Mouse (Mus musculus) erythroblast, adult 5-6 weeks (primary cell): ENCODE measurements around the gene Lypd1. TPM values are rescaled to one million over a fixed set of nuclear protein-coding genes. Genes with fewer than 3 reads are reported as not detected.

Experiments used
- ATAC-seq: replicated peaks from 2 replicates; pipeline ENCODE4 v1.8.0; 2016; ENCODE audit warnings: moderate number of reproducible peaks, mild to moderate bottlenecking, moderate TSS enrichment, inconsistent platforms; ENCODE audit not compliant: poor library complexity, low FRiP score, severe bottlenecking
- total RNA-seq, 2 experiments: library from RNA; stranded (forward) in 1 of 2; stranded (reverse) in 1 of 2; fragments of 150-400 nt in 1 of 2; fragments of 200-764, 138-1000 nt in 1 of 2; gene quantifications; 2 replicates each; pipeline versions ENCODE4 v1.2.3 to v1.2.4; 2015 to 2017; ENCODE audit warnings: low replicate concordance in 2 of 2

Gene Lypd1
- not detected in 2 replicates for total RNA-seq (2015; ENCODE audit: low replicate concordance)
- total RNA-seq (2017; ENCODE audit: low replicate concordance) = not detected in 2 replicates

DNA sequence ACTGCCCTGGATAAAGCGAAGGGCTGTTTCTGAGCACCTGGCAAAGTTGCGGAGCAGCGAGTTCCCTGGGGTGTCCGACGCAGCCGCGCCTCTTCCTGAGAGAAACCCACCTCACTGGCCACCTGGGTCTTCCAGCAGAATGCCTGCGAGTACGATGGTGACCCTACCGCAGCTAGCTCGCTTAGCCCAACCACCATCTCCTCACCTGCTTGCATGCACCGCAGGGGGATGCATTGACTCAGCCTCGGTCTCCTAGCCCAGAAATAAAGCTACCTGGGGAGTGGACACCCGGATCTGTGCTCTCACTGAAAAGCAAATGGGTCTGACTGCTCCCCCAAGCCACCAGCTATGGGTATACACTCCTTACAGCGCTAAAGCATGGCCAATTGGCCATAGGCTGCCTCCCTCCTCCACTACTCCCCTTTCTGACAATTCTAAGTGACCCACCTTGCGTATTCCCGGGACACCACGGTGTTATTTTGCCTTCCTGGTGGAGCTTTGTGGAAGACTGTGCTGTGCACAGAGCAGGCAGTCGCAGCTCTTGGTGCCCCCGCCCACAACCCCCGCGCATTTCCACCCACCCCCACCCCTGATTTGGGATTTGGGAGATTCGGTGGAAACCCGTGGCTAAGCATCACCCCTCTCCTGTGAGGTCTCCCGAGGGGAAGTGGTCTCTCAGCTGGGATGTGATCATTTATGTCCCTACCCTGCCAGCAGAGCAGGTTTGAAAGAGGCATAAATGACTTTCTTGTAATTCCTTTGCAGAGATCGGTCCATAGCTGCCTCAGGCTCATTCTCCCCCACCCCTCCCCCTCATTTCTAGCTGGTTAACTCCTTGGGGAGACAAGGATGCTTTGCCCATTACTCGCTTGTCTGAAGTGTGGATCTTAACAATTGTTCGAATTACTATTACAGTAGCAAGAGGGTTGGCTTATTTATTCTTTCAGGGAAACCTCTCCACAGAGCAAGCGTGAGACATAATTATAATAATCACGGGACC, at the start of gene Lypd1:
Gene Lypd1, minus strand, starts transcription at position 501 of the 1,000 bp plus-strand sequence.
- ATAC-seq = no peak

DNA sequence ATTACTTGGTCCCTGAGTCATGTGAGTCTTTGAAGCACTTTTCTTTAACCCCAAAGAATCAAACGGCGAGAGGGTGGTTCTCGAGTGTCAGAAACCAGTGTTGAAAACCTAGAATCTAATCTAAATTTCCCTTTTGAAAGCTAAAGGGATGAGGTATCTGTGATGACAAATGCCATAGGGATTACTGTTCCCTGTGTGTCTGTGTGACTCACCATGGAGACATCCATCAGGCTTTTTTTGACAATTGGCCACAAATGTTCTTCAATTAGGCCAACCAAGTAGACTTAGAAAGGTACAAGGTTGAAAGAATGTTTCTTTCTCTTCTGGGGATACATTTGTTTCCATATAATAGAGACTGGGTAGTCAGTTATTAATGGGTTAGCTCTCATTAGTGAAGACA, 38.1 kb upstream of the Lypd1 start:
- no peak for ATAC-seq

DNA sequence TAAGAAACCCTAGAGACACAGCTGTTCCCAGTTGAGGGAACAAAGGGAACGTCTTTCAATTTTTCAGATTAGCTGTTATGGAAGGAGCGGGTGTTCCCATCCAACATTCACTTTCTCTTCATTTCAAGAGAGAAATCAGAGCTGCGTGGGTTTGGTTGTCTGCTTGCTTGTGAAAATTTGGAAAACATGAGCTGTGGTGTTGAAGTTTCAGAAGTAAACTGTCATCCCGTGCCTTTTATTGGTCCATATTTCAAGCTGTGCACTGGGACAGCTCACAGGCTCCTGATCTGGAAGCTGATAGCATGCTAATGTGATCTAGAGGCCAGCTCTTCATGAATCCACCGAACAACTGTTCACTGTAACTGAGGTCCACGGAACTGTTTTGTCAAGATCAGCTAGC, 36.2 kb upstream of the Lypd1 start:
- no peak for ATAC-seq

DNA sequence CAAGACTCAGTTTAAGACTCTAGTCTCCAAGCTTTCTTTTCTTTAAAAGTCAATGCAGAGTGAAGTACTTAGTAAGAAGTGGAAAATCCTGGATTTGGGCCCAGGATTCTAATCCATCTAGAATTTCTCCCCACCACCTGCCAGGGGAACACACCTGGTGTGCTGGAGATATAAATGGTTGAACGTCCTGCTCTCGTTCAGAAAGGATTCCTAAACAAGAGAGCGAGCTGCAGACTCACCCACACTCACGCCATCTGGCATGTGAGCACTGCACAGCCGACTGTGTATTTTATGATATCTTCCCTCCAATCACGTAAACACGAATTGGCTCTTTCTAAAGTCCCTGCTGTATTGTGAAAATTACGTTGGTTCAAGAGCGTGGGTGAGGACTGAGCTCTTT, 32.2 kb upstream of the Lypd1 start:
- no peak for ATAC-seq

DNA sequence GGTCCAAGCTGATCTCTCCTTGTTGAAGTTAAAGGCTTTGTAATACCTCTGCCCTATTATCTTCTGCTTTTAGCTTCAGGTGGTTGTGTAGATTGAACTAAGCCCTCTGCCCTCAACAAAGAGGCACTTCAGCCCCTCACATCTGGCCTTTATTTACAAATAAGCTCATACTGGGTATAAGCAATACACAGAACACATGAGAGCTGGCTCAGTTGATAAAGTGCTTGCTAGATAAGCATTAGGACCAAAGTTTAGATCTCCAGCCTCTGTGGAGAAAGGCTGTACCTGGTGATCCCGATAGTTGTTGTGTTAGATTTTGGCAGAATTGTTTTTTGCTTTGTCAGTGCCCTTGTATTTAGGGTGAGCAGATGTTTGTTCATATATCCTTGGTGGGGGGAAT, 30.4 kb upstream of the Lypd1 start:
- ATAC-seq = no peak

DNA sequence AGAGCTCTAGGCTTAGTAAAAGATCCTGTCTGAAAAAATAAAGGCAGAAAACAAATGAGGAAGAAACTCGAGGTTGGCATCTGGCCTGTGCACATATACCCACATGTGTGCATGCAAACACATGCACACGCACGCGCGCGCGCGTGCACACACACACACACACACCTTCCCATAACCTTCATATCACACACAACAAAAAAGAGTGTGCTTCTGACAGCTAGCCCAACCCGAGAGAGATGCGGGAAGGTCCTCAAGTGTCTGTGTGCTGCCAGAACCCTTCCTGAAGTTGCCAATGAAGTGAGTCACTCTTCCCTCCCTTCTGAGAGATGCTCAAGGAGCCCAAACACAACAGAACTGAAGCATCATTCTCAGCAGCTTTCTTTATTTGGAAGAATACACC, 12.6 kb upstream of the Lypd1 start:
- ATAC-seq = no peak

DNA sequence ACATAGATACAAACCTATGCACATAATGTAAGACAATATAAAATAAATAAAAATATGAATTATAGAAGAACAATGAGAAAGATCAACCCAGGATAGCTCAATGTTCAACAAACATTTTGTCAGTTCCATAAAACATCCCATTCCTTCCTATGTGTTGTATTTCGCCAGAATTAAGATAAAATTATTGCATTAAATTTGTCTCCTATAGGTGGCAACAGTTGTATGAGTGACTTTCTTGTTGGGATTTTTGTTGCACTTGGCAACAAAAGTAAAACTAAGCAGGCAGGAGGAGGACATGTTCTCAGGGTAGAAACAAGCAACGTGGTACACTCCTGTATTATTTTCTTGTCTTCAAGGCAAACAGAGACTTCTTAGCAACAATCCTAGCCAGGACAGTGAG, 10.2 kb upstream of the Lypd1 start:
- no peak for ATAC-seq

DNA sequence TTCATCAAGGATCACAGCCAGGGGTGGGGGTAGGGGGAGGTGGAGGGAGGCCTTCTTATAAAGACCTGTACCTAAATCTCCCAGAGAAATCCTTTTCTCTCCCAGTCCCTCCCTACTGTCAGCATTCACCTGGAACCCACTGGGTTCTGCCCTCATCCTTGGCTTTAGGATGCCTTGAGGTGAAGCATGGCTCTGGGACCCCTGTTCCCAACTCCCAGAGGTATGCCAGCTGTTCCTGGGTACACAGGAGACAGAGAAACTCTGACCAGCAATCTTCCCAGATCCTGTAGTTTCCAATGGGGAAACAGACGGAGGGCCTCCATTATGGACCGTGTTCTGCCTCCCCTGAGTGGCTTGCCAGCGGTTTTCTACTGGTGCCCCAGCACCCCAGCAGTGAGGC, 7.8 kb upstream of the Lypd1 start:
- ATAC-seq = no peak

DNA sequence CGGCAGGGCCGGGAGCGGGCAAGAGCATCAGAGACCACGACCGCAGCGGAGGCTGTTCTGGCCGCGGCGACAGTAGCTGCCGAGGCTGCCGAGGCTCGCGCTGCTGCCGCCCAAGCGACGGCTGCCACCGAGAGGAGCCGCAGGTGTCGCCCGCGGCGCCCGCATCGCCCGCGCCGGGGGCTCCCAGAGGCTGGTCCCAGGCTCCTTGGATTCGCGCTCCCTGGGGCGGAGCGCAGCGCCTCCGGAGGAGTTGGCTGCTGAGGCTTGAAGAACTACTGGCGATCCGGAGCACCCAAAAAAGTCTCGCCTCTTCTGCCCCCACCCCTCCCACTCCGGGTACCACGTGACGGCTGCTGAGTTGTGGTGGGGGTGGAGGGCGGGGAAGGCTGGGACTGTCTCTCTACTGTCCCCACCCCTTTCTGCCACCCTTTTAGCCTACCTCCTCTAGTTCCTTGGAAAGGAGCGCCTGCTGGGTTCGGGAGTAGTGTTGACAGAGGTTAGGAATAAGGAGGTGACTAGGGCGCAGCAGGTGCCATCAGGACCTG, 928 bp downstream of the Lypd1 start:
- ATAC-seq = no peak

DNA sequence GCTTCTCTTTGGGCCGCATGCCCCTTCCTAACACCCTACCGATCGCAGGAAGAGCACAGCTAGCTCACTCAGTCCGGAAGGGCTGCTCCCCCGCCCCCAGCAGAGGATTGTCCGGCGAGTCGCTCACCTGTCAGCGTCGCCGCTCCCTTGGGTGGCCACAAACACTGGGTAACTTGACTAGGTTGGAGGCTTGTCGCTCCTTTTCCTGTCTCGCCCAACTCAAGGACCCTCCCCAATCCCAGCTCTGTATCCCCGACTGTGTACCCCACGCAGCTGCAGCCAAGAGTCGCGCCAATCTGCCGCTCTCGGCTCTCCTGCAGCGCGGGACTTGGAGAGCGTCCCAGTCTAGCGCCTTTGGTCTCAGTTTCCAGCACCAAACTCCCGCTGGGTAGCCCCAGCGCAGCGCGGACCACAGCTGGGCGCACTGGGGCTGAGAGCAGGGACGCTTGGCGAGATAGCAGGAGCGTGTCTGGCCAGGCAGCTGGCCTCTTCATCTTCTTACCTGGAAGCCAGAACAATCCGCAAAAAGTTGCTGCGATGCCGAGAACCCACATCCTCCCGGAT, 1.5 kb downstream of the Lypd1 start:
- ATAC-seq = no peak

DNA sequence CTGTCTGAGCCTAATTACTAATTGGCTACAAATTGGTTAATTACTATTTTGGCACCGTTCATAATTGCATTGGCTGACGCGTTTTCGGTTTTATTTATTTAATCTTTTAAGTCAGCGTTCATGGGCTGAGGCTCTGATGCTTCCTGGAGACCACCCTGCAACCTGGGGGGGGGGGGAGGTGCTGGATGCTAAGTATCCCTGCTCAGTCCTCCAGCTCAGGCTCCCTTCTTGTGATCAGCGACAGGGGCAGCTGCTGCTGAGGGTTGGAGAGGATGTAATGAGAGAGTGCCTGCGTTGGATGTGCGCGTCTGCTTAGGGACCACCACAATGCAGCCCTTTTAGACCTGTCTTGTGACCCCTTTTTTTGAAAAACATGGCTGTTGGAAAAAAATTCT, 2.0 kb downstream of the Lypd1 start:
- no peak for ATAC-seq

DNA sequence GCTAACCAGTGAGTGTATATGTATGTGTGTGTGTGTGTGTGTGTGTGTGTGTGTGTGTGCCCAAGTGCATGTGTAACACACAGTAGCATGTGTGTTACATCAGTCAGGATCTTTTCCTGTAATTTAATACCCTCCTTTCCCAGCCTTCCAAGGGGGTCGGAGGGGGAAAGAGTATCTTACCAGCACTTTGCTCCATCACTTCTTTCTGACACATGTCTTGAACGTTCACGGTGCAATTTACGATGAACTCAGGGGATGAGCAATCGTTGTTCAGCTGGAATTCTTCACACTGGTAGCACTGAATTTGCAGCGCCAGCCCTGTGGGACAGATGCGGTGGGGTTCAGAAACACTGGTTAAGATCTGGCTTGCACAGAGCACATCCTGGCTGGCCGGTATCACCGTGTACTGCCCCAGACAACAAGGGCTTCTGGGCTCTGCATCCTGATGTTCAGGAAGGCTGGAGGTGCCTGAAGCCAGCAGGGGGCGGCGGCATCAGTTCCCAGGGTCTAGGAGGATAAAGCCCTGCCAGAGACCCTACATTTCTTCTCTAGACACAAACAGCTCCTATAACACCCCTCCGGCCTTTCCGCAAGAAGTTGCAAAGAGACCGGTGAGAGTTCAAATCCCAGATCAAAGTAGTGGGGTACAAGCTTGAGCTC, 2.6 kb downstream of the Lypd1 start:
- ATAC-seq = no peak

DNA sequence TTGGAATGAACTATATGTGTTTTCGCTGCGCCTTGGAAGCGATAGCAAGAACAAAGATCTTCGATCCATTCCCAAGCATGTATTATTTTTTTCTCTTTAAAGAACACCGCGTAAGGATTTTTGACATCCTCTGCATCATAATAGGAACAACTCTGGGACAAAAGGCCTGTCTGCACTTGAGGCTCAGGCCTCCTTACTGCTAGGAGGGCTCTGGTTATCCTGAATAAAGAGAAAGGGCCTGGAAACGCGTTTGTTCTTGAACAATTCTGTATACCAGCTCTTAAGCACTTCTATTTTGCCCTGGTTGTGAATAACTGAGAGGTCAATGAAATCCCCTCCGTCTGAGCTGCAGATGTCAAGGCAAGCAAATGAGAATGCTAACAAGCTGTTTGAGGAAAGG, 19.7 kb downstream of the Lypd1 start:
- no peak for ATAC-seq

DNA sequence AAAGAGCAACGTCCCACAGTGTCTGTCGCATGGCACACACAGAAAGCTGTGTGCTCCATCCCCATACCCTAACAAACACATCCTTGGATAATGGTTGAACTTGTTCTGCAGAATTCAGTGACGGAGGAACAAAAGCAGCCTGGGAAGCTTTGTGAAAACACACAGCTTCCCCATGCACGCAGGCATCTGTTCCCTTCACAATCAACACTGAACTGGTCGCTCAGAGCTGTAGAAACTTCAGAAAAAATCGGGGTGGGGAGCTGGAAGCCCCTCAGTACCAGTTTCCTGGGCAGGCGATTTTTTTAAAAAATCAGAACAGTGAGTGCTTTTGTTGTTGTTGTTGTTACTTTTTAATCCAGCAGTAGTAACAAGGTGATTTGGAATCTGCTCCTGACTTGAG, 42.8 kb downstream of the Lypd1 start:
- ATAC-seq = no peak

DNA sequence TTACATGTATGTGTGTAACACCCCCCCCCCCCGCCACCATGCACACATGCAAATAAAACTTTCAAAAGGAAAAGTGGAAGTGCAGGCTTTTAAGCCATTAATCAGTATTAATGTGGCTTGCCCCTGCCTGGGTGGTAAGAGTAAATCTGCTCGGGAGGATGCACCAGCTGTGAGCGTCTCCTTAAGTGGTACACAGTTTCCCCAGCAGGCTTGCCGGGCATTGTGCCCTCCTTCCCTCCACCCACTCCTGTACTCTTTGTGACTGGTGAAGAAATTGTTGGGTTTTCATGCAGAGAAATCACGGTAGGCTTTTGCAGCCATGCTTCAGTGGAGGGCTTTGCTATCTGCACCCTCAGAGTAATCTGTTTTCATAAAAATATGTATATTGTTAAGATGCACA, 54.3 kb downstream of the Lypd1 start:
- ATAC-seq = no peak

DNA sequence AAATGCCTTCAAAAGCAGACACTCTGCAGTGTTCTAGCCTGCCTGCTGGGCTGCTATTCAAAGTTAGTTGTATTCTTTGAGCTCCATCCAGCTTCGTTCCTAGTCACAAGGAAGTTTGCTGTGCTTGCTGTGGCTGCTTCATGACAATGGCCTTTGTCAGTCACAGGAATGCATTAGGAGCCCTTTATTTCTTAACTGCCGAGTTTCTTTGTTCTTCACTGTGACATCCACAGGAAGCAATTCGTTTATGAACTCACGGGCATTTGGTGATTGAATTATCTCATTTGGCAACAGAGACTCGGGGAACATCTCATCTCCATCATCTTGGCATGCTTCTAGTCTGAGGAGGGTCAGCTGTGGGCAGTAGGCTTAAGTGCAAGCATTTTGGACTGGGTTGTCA, 58.3 kb downstream of the Lypd1 start:
- no peak for ATAC-seq

DNA sequence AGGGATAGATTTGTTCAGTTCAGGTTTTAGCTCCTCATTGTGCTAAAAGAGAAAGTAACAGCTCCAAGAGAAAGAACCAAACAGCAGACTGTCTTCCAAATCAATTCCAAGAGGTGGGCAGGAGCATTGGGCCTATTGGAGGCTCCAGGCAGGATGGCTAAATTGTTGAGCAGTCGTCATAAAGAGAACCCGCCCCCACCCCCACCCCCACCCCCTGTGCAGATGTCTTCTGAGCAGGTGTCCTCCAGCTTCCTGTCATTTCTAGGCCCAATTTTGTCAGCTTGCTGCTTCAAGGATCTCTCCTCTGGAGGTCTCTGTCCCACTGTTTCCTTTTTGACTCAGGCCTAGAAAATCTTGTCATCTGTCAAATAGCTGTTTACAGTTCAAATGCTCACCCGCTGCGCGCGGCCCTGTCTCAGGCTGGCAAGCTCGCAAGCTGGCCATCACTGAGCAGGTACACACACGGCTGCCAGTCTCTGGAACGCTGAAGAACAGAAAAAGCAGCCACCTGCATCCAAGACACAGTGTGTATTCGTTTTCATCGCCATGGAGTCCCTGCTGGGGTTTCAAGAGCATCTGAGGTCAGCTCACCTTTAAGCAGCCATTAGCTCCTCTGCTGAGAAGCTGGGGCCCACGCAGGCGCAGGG, 73.0 kb downstream of the Lypd1 start:
- ATAC-seq = no peak

DNA sequence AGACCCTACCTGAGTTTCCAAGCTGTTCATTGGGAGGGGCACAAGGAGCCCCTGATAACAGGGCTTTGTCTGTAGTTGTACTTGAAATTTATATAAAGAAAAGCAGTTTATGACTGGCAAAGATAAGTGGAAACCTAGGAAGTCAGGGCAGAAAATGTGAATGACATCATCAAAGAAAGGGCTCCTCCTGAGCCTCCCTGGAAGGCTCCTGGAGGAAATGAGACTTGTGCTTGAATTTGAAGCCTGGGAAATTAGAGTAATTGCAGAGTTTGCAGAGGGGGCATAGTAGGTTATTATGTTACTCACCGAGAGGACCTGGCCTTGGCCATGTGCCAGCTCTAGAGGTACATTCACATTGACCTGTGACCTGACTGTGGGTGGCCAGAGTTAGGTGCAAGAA, 75.4 kb downstream of the Lypd1 start:
- no peak for ATAC-seq

DNA sequence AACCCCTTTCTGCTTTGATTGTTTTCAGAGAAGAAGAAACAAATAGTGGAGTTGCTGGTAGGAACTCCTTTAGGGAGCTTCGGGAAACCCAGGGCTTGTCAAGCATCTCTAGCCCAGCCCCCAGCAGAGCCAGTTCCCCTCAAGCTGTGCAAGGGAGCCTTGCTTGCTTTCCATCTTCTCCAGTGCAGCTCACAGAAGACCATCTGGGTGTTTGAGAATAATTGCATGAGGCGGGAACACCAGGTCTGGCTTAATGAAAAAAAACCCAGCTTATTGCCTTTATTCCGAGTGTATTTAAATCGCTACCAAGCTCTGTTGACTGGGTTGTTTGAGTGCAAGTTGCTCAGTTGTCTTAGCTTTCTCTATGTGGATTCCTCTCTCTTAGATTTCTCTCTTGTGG, 89.3 kb downstream of the Lypd1 start:
- ATAC-seq = no peak

DNA sequence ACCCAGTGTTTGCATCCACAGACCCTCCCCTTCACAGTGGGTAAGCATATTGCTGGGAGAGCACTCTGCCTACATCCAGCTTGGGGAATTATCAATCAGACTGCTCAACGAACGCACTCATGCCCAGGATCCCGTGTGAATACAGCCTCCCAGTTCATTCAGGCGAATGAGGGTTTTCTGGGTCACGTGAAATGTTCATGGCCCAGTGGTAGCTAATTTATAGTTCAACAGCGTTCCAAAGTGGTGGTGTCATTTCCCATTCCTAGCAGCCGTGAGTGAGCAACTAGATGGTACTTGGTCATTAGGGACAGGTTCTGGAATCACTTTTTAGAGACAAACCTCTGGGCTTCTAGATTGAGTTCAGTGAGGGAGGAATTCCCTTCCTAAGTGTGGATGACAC, 91.8 kb downstream of the Lypd1 start:
- no peak for ATAC-seq
